Mouse (Mus musculus): ENCODE measurements around the gene Olfr532. TPM values are rescaled to one million over a fixed set of nuclear protein-coding genes. Genes with fewer than 3 reads are reported as not detected.
"Not testable (repeated sequence)": the region's sequence is repeated elsewhere in the genome, so short reads cannot be mapped to it uniquely, and the experiment has no call there.

Gene Olfr532
- 0.07 TPM in 1 of 2 replicates, not detected in the other for polyA plus RNA-seq (2015; fragmentation: Nextera tagmentation; extraction: Ambion mirVana)

DNA sequence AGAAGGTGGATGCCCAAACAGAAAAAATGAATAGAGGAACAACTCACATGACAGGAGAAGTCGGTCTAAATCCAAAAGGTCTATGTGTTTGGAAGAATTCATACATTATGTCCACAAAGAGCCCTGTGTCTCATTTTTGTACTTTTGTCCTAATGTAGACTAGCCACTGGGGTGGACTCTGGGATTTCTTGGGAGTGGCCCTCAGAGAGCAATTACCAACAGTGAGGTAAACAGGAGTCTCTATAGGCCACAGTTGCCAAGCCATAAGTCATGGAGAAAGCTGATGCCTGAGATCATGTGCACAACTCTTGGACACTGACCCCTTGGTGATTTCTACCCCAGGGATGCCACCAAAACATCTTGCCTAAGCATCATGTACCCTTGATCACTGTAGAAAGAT, at the start of gene Olfr532:
Olfr532 (minus strand) TSS at position 101 of the 400 bp plus-strand sequence.
- Histone ChIP-seq H3K4me3 (ENCODE audit: low read depth, low read length) (no peak within 1 kb of the TSS), H3K27ac (replicated peaks) (no peak within 1 kb of the TSS), H3K27me3 (ENCODE audit: control insufficient read depth, insufficient read depth, low read length) (no peaks in the 10 kb centered on the region), H3K4me2 (replicated peaks; ENCODE audit: low read depth) (no peak within 1 kb of the TSS), H3K9me3 (ENCODE audit: control insufficient read depth, low read length) (no peaks in the 10 kb centered on the region), H3K9ac (ENCODE audit: low read length) (no peak within 1 kb of the TSS), H3K36me3 (ENCODE audit: control insufficient read depth, insufficient read depth, low read length) (no peaks in the 10 kb centered on the region), H3K4me1 (replicated peaks; ENCODE audit: control insufficient read depth, insufficient read depth) (no peaks in the 10 kb centered on the region)
- no peak for TF ChIP-seq EP300 (optimal IDR thresholded peaks at IDR 0.05)
- no peak for TF ChIP-seq CTCF (IDR thresholded peaks at IDR 0.05; ENCODE audit: low read depth)
- ATAC-seq (ENCODE audit: low FRiP score, low TSS enrichment) (no peak), DNase-seq (ENCODE audit: low spot score) (no peak)
- 100% methylated on average over 1 of the region's 1 CpGs for WGBS

DNA sequence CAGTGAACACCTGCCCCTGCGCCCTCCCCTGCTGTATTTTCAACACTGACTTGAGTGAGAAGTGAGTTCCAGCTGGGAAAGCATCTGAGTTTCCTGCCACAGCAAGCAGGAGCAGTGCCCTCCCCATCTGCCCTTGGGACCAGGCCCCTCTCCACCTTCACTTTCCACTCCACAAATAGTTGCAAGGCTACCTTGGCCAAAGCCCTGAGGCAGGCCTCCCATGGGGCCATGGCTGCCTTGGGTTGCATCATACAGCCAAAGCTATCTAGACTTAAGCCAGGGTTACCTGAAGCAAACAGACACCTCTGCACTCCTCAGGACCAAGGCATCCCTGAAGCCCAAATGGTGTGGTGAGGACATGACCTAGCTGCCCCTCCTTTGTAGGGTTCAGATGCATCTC, 41.6 kb upstream of the Olfr532 start, which contains the start of gene Olfr533:
Olfr533 (plus strand) TSS at position 301 of the 400 bp plus-strand sequence.
- H3K4me3 ChIP-seq (ENCODE audit: low read depth, low read length); H3K27ac ChIP-seq (replicated peaks); H3K4me2 ChIP-seq (replicated peaks; ENCODE audit: low read depth); H3K27me3 ChIP-seq (ENCODE audit: control insufficient read depth, insufficient read depth, low read length); H3K9ac ChIP-seq (ENCODE audit: low read length); ATAC-seq (ENCODE audit: low FRiP score, low TSS enrichment); H3K9me3 ChIP-seq (ENCODE audit: control insufficient read depth, low read length); DNase-seq (ENCODE audit: low spot score); H3K4me1 ChIP-seq (replicated peaks; ENCODE audit: control insufficient read depth, insufficient read depth); H3K36me3 ChIP-seq (ENCODE audit: control insufficient read depth, insufficient read depth, low read length): not testable (repeated sequence)
- WGBS: 20% methylated on average over 1 of the region's 1 CpGs

DNA sequence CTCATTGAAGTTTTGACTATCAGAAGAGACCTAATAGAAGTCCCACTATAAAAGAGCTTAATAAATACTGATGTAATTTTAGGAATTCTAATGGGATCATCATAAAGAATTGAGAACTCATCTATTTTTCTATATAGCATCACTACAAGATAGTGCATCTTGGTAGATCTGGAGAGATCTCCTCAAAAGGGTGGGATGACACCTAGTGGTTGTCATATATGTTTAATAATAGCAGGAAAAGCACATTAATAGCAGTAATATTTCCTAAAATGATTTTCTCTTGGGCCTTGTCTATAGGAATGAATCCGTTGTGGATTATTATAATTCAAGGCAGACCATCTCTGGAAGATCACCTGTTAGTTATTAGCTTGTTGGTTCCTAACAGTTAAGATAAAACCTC, 21.7 kb upstream of the Olfr532 start:
- Histone ChIP-seq H3K4me3 (ENCODE audit: low read depth, low read length) (no peak overlapping the region), H3K4me1 (replicated peaks; ENCODE audit: control insufficient read depth, insufficient read depth) (no peaks in the 10 kb centered on the region), H3K36me3 (ENCODE audit: control insufficient read depth, insufficient read depth, low read length) (no peaks in the 10 kb centered on the region), H3K9ac (ENCODE audit: low read length) (no peak overlapping the region), H3K27ac (replicated peaks) (no peak overlapping the region), H3K27me3 (ENCODE audit: control insufficient read depth, insufficient read depth, low read length) (no peaks in the 10 kb centered on the region), H3K9me3 (ENCODE audit: control insufficient read depth, low read length) (no peaks in the 10 kb centered on the region), H3K4me2 (replicated peaks; ENCODE audit: low read depth) (no peak overlapping the region)
- 78% methylated on average over 1 of the region's 1 CpGs for WGBS
- ATAC-seq (ENCODE audit: low FRiP score, low TSS enrichment) (no peak), DNase-seq (ENCODE audit: low spot score) (no peak)
- no peak for TF ChIP-seq EP300 (optimal IDR thresholded peaks at IDR 0.05)
- TF ChIP-seq CTCF (IDR thresholded peaks at IDR 0.05; ENCODE audit: low read depth): no peak

DNA sequence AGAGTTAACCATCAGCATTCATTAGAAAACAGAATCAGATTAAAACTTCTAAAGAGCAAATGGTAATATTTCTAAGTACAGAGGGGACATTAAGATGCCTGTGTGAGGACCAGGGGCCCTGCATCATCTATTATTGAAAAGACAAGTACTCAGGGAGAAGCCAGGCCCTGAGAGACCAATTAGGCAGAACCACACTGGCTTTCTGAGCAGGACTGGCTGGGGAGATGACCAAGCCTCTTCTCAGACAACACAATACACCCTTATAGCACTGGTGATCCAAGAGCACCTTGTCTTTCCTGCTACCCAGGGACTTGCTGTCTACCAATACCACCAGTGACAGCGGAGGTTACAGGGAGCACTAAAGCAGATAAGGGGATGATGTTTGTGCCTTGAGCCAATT, 18.6 kb downstream of the Olfr532 start, which contains the start of gene Olfr531:
Olfr531 (minus strand) TSS at position 101 of the 400 bp plus-strand sequence.
- no peak within 1 kb of the TSS for H3K27ac ChIP-seq (replicated peaks)
- H3K36me3 ChIP-seq (ENCODE audit: control insufficient read depth, insufficient read depth, low read length): no peaks in the 10 kb centered on the region
- no peaks in the 10 kb centered on the region for H3K4me1 ChIP-seq (replicated peaks; ENCODE audit: control insufficient read depth, insufficient read depth)
- H3K9me3 ChIP-seq (ENCODE audit: control insufficient read depth, low read length): no peaks in the 10 kb centered on the region
- no peaks in the 10 kb centered on the region for H3K27me3 ChIP-seq (ENCODE audit: control insufficient read depth, insufficient read depth, low read length)
- H3K9ac ChIP-seq (ENCODE audit: low read length): no peak within 1 kb of the TSS
- H3K4me3 ChIP-seq (ENCODE audit: low read depth, low read length): no peak within 1 kb of the TSS
- no peak within 1 kb of the TSS for H3K4me2 ChIP-seq (replicated peaks; ENCODE audit: low read depth)
- no peak for ATAC-seq (ENCODE audit: low FRiP score, low TSS enrichment)
- TF ChIP-seq EP300 (optimal IDR thresholded peaks at IDR 0.05) (no peak), CTCF (IDR thresholded peaks at IDR 0.05; ENCODE audit: low read depth) (no peak)
- no peak for DNase-seq (ENCODE audit: low spot score)
- WGBS: 77% methylated on average over 1 of the region's 1 CpGs

DNA sequence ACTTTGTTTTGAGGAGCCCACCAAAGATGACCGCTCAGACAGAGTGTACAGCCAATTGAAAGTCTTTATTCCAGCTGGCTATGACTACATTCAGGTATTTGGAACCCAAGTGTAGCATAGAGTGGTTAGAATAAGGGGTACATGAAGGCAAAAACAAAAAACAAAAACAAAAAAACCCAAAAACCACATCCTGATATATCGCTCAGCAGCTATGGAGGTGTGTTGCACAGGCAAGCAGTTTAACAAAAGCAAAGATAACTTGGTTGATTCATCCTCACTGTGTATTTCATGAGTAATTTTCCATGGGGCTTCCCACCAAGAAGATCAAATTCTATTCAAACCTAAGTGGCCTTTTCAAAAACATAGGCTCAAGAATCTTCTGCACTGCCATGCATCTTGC, 44.5 kb downstream of the Olfr532 start:
- H3K36me3 ChIP-seq (ENCODE audit: control insufficient read depth, insufficient read depth, low read length): no peaks in the 10 kb centered on the region
- DNase-seq (ENCODE audit: low spot score) (no peak), ATAC-seq (ENCODE audit: low FRiP score, low TSS enrichment) (no peak)
- 93% methylated on average over 2 of the region's 2 CpGs for WGBS
- H3K4me2 ChIP-seq (replicated peaks; ENCODE audit: low read depth): no peak overlapping the region
- TF ChIP-seq CTCF (IDR thresholded peaks at IDR 0.05; ENCODE audit: low read depth) (no peak), EP300 (optimal IDR thresholded peaks at IDR 0.05) (no peak)
- no peaks in the 10 kb centered on the region for H3K9me3 ChIP-seq (ENCODE audit: control insufficient read depth, low read length)
- no peak overlapping the region for H3K9ac ChIP-seq (ENCODE audit: low read length)
- no peaks in the 10 kb centered on the region for H3K4me1 ChIP-seq (replicated peaks; ENCODE audit: control insufficient read depth, insufficient read depth)
- no peak overlapping the region for H3K27ac ChIP-seq (replicated peaks)
- no peaks in the 10 kb centered on the region for H3K27me3 ChIP-seq (ENCODE audit: control insufficient read depth, insufficient read depth, low read length)
- H3K4me3 ChIP-seq (ENCODE audit: low read depth, low read length): no peak overlapping the region

DNA sequence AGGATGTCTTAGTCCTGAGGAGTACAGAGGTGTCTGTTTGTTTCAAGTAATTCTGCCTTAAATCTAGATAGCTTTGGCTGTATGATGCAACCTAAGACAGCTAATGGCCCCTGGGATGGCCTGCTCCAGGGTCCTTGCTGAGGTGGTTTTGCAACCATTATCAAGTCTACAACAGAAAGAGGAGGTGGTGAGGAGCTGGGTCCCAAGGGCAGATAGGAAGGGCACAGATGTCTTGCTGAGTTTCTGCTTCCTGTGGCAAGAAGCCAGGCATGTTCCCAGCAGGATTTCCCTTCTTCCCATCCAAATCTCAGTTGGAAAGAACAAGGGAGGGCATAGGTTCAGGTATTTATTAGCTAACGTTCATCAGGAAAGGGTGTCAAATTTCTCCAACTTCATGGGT, 45.2 kb downstream of the Olfr532 start, which contains the start of gene Olfr530:
Olfr530 (minus strand) TSS at position 101 of the 400 bp plus-strand sequence.
- ATAC-seq (ENCODE audit: low FRiP score, low TSS enrichment) (no peak), DNase-seq (ENCODE audit: low spot score) (no peak)
- Histone ChIP-seq H3K4me1 (replicated peaks; ENCODE audit: control insufficient read depth, insufficient read depth) (no peaks in the 10 kb centered on the region), H3K27ac (replicated peaks) (no peak within 1 kb of the TSS), H3K4me3 (ENCODE audit: low read depth, low read length) (no peak within 1 kb of the TSS), H3K27me3 (ENCODE audit: control insufficient read depth, insufficient read depth, low read length) (no peaks in the 10 kb centered on the region), H3K9ac (ENCODE audit: low read length) (no peak within 1 kb of the TSS), H3K9me3 (ENCODE audit: control insufficient read depth, low read length) (no peaks in the 10 kb centered on the region), H3K36me3 (ENCODE audit: control insufficient read depth, insufficient read depth, low read length) (no peaks in the 10 kb centered on the region), H3K4me2 (replicated peaks; ENCODE audit: low read depth) (no peak within 1 kb of the TSS)
- TF ChIP-seq EP300 (optimal IDR thresholded peaks at IDR 0.05): no peak
- TF ChIP-seq CTCF (IDR thresholded peaks at IDR 0.05; ENCODE audit: low read depth): no peak
- WGBS: 40% methylated on average over 1 of the region's 1 CpGs

Data from stomach, postnatal 0 days (tissue).